Mouse (Mus musculus): ENCODE results near the gene Ccdc173. TPM values are rescaled to one million over a fixed set of nuclear protein-coding genes. Genes with fewer than 3 reads are reported as not detected.

The Ccdc173 gene
- polyA plus RNA-seq (2015; fragmentation: Nextera tagmentation; extraction: Ambion mirVana) = 1.4 and 1.5 TPM in 2 replicates

GRCm38 (mm10) chr2:69789429-69790069 lies at the start of gene Ccdc173, which contains the start of gene Phospho2:
TSS of gene Ccdc173 (minus strand) at chr2:69789575.
TSS of gene Phospho2 (plus strand) at chr2:69789623.
- WGBS = 2% methylated on average over 48 of the region's 48 CpGs

DNA sequence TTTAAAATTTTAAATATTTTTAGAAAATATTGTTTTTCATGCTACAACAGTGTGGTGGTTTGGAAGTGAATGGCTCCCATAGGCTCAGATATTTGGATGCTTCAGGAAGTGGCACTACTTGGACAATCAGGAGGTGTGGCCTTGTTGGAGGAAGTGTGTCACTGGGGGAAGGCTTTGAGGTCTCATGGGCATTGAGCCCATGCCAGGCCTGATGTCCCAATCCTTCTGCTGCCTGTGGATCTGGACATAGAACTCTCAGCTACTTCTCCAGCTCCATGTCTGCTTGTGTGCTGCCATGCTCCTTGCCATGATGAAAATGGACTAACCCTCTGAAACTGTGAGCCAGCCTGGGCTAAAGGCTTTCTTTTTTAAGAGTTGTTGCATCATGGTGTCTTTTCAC lies 49.3 kb upstream of the Ccdc173 start:
- Histone ChIP-seq H3K4me3 (replicated peaks) (no peak overlapping the region), H3K4me2 (replicated peaks) (no peak overlapping the region)
- ATAC-seq = no peak

More at GRCm38 (mm10) chr2:69789429-69790069, at the start of gene Ccdc173, which contains the start of gene Phospho2:
- Histone ChIP-seq H3K4me3 (replicated peaks) (peak within 1 kb of the TSS; percentile 55), H3K27me3 (replicated peaks) (no peaks in the 10 kb centered on the region), H3K4me2 (replicated peaks) (peak within 1 kb of the TSS; percentile 86), H3K4me1 (replicated peaks) (0 out of 2 replicates have a peak, but pooled peaks cover 5% of the 10 kb centered on the region), H3K9ac (peak within 1 kb of the TSS; percentile 65), H3K27ac (peak within 1 kb of the TSS; percentile 79), H3K9me3 (no peaks in the 10 kb centered on the region), H3K36me3 (peaks cover 8% of the 10 kb centered on the region; the same call in 1 of the 2 replicates)
- peak; percentile 97 for ATAC-seq

DNA sequence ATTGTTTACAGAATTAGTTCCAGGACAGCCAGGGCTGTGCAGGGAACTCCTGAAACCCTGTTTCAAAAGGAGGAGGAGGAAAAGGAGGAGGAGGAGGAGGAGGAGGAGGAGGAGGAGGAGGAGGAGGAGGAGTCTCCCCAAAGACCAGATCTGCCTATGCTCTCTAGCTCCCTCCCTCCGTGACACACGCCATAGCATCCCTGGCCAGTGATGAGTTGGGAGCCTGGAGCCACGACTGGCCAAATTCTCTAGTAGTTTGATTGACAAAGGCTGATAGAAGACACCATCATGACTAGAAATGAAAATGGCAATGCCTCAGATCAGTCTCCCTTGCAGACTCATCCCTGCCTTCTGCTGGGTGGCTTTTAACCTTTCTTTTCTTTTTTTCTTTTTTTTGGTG lies 48.6 kb upstream of the Ccdc173 start:
- Histone ChIP-seq H3K27me3 (replicated peaks) (no peaks in the 10 kb centered on the region), H3K9me3 (no peaks in the 10 kb centered on the region), H3K36me3 (0 out of 2 replicates have a peak, but pooled peaks cover 12% of the 10 kb centered on the region), H3K4me1 (replicated peaks) (no peaks in the 10 kb centered on the region), H3K27ac (no peak overlapping the region), H3K4me3 (replicated peaks) (no peak overlapping the region), H3K4me2 (replicated peaks) (no peak overlapping the region), H3K9ac (no peak overlapping the region)
- 40% methylated on average over 3 of the region's 3 CpGs for WGBS
- 0 out of 2 replicates have a peak, but pooled peaks have one; percentile 8 for ATAC-seq

More for the DNA sequence above, 49.3 kb upstream of the Ccdc173 start:
- no peak overlapping the region for H3K9ac ChIP-seq
- 0 out of 2 replicates have a peak, but pooled peaks cover 11% of the 10 kb centered on the region for H3K36me3 ChIP-seq
- no peaks in the 10 kb centered on the region for H3K4me1 ChIP-seq (replicated peaks)
- no peaks in the 10 kb centered on the region for H3K27me3 ChIP-seq (replicated peaks)
- no peaks in the 10 kb centered on the region for H3K9me3 ChIP-seq
- no peak overlapping the region for H3K27ac ChIP-seq

- no peaks in the 10 kb centered on the region for H3K27me3 ChIP-seq (replicated peaks)
- 75% methylated on average over 7 of the region's 7 CpGs for WGBS
- H3K9ac ChIP-seq = no peak overlapping the region
Measured at GRCm38 (mm10) chr2:69837244-69837967, 48.0 kb upstream of the Ccdc173 start.

GRCm38 (mm10) chr2:69830116-69830515 lies 40.7 kb upstream of the Ccdc173 start:
- Histone ChIP-seq H3K9ac (no peak overlapping the region), H3K27me3 (replicated peaks) (no peaks in the 10 kb centered on the region), H3K4me3 (replicated peaks) (no peak overlapping the region), H3K27ac (no peak overlapping the region), H3K36me3 (peaks cover 20% of the 10 kb centered on the region), H3K9me3 (no peaks in the 10 kb centered on the region), H3K4me2 (replicated peaks) (no peak overlapping the region), H3K4me1 (replicated peaks) (peaks cover 14% of the 10 kb centered on the region; the same call in 1 of the 2 replicates)
- ATAC-seq = no peak
- WGBS = 85% methylated on average over 8 of the region's 8 CpGs

More at GRCm38 (mm10) chr2:69837244-69837967, 48.0 kb upstream of the Ccdc173 start:
- Histone ChIP-seq H3K4me3 (replicated peaks) (no peak overlapping the region), H3K27ac (no peak overlapping the region), H3K4me1 (replicated peaks) (no peaks in the 10 kb centered on the region), H3K36me3 (0 out of 2 replicates have a peak, but pooled peaks cover 12% of the 10 kb centered on the region), H3K9me3 (no peaks in the 10 kb centered on the region), H3K4me2 (replicated peaks) (no peak overlapping the region)
- 0 out of 2 replicates have a peak, but pooled peaks have one; percentile 23 for ATAC-seq

- H3K4me3 ChIP-seq (replicated peaks) = no peak overlapping the region
- no peaks in the 10 kb centered on the region for H3K27me3 ChIP-seq (replicated peaks)
- no peak overlapping the region for H3K9ac ChIP-seq
- ATAC-seq = no peak
- peaks cover 19% of the 10 kb centered on the region for H3K36me3 ChIP-seq
- peaks cover 16% of the 10 kb centered on the region; the same call in 1 of the 2 replicates for H3K4me1 ChIP-seq (replicated peaks)
- no peaks in the 10 kb centered on the region for H3K9me3 ChIP-seq
- H3K4me2 ChIP-seq (replicated peaks) = no peak overlapping the region
- WGBS = 88% methylated on average over 2 of the region's 2 CpGs
- H3K27ac ChIP-seq = no peak overlapping the region
Measured at GRCm38 (mm10) chr2:69829680-69830079, 40.3 kb upstream of the Ccdc173 start.

DNA sequence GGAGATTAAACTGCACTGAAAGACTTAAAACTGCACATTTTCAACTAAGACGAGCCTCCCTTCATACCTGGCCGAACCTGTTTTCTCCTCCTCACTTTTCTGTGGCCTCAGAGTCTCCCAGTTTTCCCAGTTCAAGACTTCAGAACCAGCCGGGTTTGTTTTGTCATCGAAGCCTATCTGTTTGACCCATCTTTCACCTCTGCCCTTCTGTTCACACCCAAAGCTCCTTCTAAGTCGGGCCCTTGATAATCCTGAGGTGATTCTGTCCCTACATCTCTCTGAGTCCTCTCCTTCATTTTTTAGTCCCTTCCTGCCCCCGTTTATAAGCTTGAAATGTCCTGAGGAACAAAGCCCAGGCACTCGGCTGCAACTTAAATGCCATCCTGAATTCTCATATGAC lies 38.7 kb upstream of the Ccdc173 start:
- H3K4me3 ChIP-seq (replicated peaks) = no peak overlapping the region
- ATAC-seq = no peak
- no peaks in the 10 kb centered on the region for H3K27me3 ChIP-seq (replicated peaks)
- no peak overlapping the region for H3K4me2 ChIP-seq (replicated peaks)
- H3K4me1 ChIP-seq (replicated peaks) = peaks cover 18% of the 10 kb centered on the region; the same call in 1 of the 2 replicates
- H3K9me3 ChIP-seq = no peaks in the 10 kb centered on the region
- no peak overlapping the region for H3K9ac ChIP-seq
- peaks cover 14% of the 10 kb centered on the region for H3K36me3 ChIP-seq
- no peak overlapping the region for H3K27ac ChIP-seq
- WGBS = 28% methylated on average over 7 of the region's 7 CpGs

DNA sequence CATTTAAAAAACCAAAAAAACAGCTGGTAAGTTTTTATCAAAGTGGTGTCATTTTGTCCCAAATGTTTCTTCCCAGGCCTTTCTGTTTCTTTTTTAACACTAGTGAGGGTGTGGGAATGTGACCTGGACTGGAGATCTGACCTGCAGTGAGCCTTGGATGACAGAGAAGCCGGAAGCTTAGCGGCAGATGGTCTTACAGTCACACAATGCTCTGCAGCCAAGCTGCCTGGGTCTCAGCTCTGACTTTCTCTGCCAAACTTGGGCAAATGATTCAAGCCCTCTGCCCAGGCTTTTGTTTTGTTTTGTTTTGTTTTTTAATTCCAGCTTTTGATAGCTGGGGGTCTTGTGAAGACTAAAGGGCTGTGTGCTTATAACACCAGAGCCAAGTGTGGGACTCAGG lies 37.0 kb upstream of the Ccdc173 start:
- no peak overlapping the region for H3K9ac ChIP-seq
- peaks cover 22% of the 10 kb centered on the region for H3K4me1 ChIP-seq (replicated peaks)
- ATAC-seq = no peak
- no peak overlapping the region for H3K27ac ChIP-seq
- H3K9me3 ChIP-seq = no peaks in the 10 kb centered on the region
- WGBS = 62% methylated on average over 2 of the region's 2 CpGs
- H3K36me3 ChIP-seq = peaks cover 14% of the 10 kb centered on the region
- H3K4me2 ChIP-seq (replicated peaks) = no peak overlapping the region
- H3K4me3 ChIP-seq (replicated peaks) = no peak overlapping the region
- H3K27me3 ChIP-seq (replicated peaks) = no peaks in the 10 kb centered on the region

GRCm38 (mm10) chr2:69825898-69826297 lies 36.5 kb upstream of the Ccdc173 start:
- peaks cover 14% of the 10 kb centered on the region for H3K36me3 ChIP-seq
- H3K4me1 ChIP-seq (replicated peaks) = peaks cover 22% of the 10 kb centered on the region
- ATAC-seq = no peak
- no peaks in the 10 kb centered on the region for H3K27me3 ChIP-seq (replicated peaks)
- H3K9ac ChIP-seq = no peak overlapping the region
- H3K4me2 ChIP-seq (replicated peaks) = no peak overlapping the region
- H3K9me3 ChIP-seq = no peaks in the 10 kb centered on the region
- H3K27ac ChIP-seq = no peak overlapping the region
- 70% methylated on average over 10 of the region's 10 CpGs for WGBS
- H3K4me3 ChIP-seq (replicated peaks) = no peak overlapping the region

DNA sequence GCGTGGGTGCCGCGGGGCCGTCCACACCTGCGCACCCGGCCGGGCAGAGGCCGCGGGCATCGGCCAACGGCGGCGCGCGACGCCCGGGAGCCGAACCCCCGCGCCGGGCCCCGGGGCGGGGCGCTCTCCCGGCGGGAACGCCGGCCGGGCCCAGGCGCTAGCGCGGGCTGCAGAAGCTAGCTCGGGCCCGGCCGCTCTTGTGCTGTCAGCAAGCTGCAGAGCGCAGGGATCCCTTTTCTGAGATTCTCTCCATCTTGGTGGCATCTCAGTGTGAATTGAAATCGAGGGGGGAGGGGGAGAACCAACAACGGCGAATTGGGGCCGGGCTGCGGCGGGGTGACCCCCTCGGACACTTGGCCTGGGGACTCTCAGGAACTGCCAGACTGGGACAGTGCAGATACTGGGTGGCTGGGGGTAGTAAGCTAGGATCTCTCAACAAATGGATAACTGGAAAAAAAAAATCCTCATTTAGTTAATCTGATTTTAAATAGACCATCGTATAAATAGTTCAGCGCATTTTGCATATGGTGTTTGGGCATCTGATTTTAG lies 33.8 kb upstream of the Ccdc173 start:
- H3K4me1 ChIP-seq (replicated peaks) = peaks cover 21% of the 10 kb centered on the region
- H3K27me3 ChIP-seq (replicated peaks) = no peaks in the 10 kb centered on the region
- peak overlapping the region; percentile 83 for H3K9ac ChIP-seq
- WGBS = 3% methylated on average over 19 of the region's 45 CpGs
- H3K4me3 ChIP-seq (replicated peaks) = peak overlapping the region; percentile 79
- H3K4me2 ChIP-seq (replicated peaks) = peak overlapping the region; percentile 80
- peak; percentile 85 for ATAC-seq
- H3K9me3 ChIP-seq = no peaks in the 10 kb centered on the region
- H3K36me3 ChIP-seq = peaks cover 3% of the 10 kb centered on the region
- peak overlapping the region; percentile 95 for H3K27ac ChIP-seq

DNA sequence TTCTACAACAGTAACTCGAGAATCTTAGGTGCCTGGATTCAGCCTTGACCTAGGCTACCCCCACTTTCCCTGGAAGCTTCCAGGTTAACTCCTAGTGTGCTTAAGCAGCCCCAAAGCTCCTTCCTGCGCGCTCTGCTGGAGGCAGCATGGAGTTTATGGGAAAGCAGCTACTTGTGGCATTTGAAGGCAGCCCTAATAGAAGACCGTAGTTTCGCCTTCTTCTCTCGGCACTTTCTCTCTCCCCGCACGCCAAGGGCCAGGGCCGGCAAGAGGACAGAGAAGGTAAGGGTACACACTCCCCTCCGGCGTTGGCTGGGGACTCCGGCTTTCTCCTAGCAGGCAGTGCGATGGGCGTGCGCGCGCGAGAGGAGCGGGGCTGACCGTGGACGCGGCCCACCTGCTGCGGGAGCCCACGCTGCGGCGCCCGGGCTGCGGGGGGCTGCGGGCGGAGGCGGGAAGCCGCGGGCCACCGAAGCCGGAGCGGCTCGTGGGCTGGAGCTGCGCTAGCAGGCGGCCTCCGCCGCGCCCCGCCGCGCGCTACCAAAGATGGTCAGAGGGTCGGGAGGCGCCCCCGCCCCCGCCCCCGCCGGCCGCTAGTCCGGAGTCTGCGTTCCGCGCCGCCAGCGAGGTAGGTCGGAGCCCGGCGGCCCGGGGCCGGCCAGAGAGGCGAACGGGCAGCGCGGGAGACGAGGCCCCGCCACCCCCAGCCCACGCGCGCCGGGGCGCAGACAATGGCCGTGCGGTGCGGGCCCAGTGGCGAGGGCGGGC lies 33.2 kb upstream of the Ccdc173 start:
- Histone ChIP-seq H3K27me3 (replicated peaks) (no peaks in the 10 kb centered on the region), H3K27ac (peak overlapping the region; percentile 95), H3K36me3 (peaks cover 3% of the 10 kb centered on the region), H3K9me3 (no peaks in the 10 kb centered on the region), H3K9ac (peak overlapping the region; percentile 83), H3K4me3 (replicated peaks) (peak overlapping the region; percentile 79), H3K4me1 (replicated peaks) (peaks cover 19% of the 10 kb centered on the region), H3K4me2 (replicated peaks) (peak overlapping the region; percentile 80)
- under 1% methylated on average over 72 of the region's 80 CpGs for WGBS
- ATAC-seq = peak; percentile 76

All from intestine, embryonic 15.5 days (tissue).